12 mouse cellular contexts compared by ENCODE assay signal in the genomic region with DNA sequence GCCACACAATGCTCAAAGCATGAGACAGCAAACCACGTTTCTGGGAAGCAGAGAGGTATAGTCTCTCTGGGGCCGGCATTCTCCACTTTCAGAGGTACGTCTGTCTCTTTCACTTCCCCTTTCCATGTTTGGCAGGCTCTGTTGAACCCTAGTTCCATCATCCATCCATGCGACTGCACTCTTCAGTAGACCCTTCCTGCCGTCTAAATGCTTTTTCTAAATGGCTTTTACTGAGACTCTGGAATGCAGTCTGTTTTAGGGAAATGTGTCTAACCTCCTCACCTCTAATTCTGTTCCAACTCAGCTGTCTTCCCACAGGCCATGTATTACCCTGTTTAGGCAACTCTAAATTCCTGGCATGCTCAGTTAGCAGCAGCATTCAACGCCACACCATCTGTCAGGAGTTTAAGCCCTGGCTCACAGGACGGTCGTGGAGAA.
A peak's percentile ranks its signal among the peaks of the same experiment; 100 is the strongest.
DNase-seq lines count a peak whose midpoint lies in the region; ATAC-seq lines count a peak whose summit lies in the region.
"Had no signal": no experiment of that assay in that cellular context is flagged by ENCODE, and none has a peak within 500 bp of the region (broad histone marks: within the 10 kb centered on the region; RNA-seq: fewer than 3 reads in every experiment).

No protein-coding gene starts in this region.

- no peaks in the 10 kb centered on the region for H3K27me3 ChIP-seq in forebrain, embryonic 14.5 days (replicated peaks; ENCODE audit: control insufficient read depth, insufficient read depth, low read length)
- no peaks in the 10 kb centered on the region for H3K27me3 ChIP-seq in forebrain, embryonic 11.5 days (ENCODE audit: control insufficient read depth, insufficient read depth, low read length)
- H3K27me3 ChIP-seq in splenic B cell, adult 2 months (ENCODE audit: control insufficient read depth, insufficient read depth, low read length, poor library complexity, severe bottlenecking): no peaks in the 10 kb centered on the region
- H3K27me3 ChIP-seq: liver, embryonic 15.5 days had no signal

- WGBS in forebrain, embryonic 14.5 days: 64% methylated on average over 8 of the region's 8 CpGs
- 72% methylated on average over 8 of the region's 8 CpGs for WGBS in forebrain, embryonic 11.5 days

- ATAC-seq in forebrain, embryonic 14.5 days: peak; percentile 72; the same call in 1 of the 2 replicates
- no peak for ATAC-seq in forebrain, embryonic 11.5 days (replicated peaks; ENCODE audit: low FRiP score)
- peak; percentile 96 for ATAC-seq in granulocyte monocyte progenitor cell, adult 5-6 weeks (replicated peaks; ENCODE audit: poor library complexity, severe bottlenecking)

- no peaks in the 10 kb centered on the region for H3K4me1 ChIP-seq in forebrain, embryonic 14.5 days (ENCODE audit: control insufficient read depth, insufficient read depth, low read length)
- H3K4me1 ChIP-seq in forebrain, embryonic 11.5 days (replicated peaks; ENCODE audit: control insufficient read depth, insufficient read depth, low read length): no peaks in the 10 kb centered on the region
- H3K4me1 ChIP-seq: liver, embryonic 15.5 days had no signal

- H3K4me2 ChIP-seq in forebrain, embryonic 14.5 days (ENCODE audit: low read length): no peak overlapping the region
- H3K4me2 ChIP-seq in forebrain, embryonic 11.5 days (ENCODE audit: low read depth, low read length, severe bottlenecking): no peak overlapping the region
- H3K4me2 ChIP-seq: liver, embryonic 15.5 days had no signal

- H3K9ac ChIP-seq in forebrain, embryonic 14.5 days (ENCODE audit: low read length): no peak overlapping the region
- H3K9ac ChIP-seq in forebrain, embryonic 11.5 days (ENCODE audit: low read length): no peak overlapping the region
- H3K9ac ChIP-seq: liver, embryonic 15.5 days had no signal

- H3K27ac ChIP-seq in forebrain, embryonic 14.5 days (ENCODE audit: low read depth, low read length): no peak overlapping the region
- H3K27ac ChIP-seq in forebrain, embryonic 11.5 days (ENCODE audit: low read depth, low read length): no peak overlapping the region
- H3K27ac ChIP-seq: layer of hippocampus, adult 2 months; liver, embryonic 15.5 days had no signal

- H3K36me3 ChIP-seq in forebrain, embryonic 14.5 days (ENCODE audit: control insufficient read depth, insufficient read depth, low read length): no peaks in the 10 kb centered on the region
- H3K36me3 ChIP-seq in forebrain, embryonic 11.5 days (ENCODE audit: control insufficient read depth, insufficient read depth, low read length): no peaks in the 10 kb centered on the region
- no peaks in the 10 kb centered on the region for H3K36me3 ChIP-seq in splenic B cell, adult 2 months (ENCODE audit: control insufficient read depth, insufficient read depth, low read length, poor library complexity, severe bottlenecking)
- H3K36me3 ChIP-seq: liver, embryonic 15.5 days had no signal

- DNase-seq in forebrain, embryonic 14.5 days (ENCODE audit: low spot score): peak; percentile 56
- DNase-seq in forebrain, embryonic 11.5 days (ENCODE audit: low spot score): no peak
- peak; percentile 17 for DNase-seq in lung, postnatal 10 days
- no peak for DNase-seq in lung, postnatal 14 days
- DNase-seq in splenic B cell, adult 2 months (ENCODE audit: low read depth, low spot score): peak; percentile 59
- DNase-seq in right cerebral cortex, adult 18-20 months: no peak
- DNase-seq in testis, postnatal 10 days (ENCODE audit: low spot score): no peak
- DNase-seq: cerebellum, adult 9-10 months; thymus, postnatal 4 days had no signal

- H3K9me3 ChIP-seq in forebrain, embryonic 14.5 days (replicated peaks; ENCODE audit: control insufficient read depth, low read length): no peaks in the 10 kb centered on the region
- no peaks in the 10 kb centered on the region for H3K9me3 ChIP-seq in forebrain, embryonic 11.5 days (ENCODE audit: control insufficient read depth, low read length)
- H3K9me3 ChIP-seq: liver, embryonic 15.5 days had no signal

- no peak overlapping the region for H3K4me3 ChIP-seq in forebrain, embryonic 14.5 days (ENCODE audit: low read depth, low read length)
- no peak overlapping the region for H3K4me3 ChIP-seq in forebrain, embryonic 11.5 days (ENCODE audit: low read depth, low read length)
- H3K4me3 ChIP-seq: layer of hippocampus, adult 2 months; liver, embryonic 15.5 days had no signal

Comparison
In these comparisons a context has a peak if more than half of its experiments do, and no peak if none do; other contexts are left out.
1. DNase-seq: peak in forebrain, embryonic 14.5 days (single experiment), lung, postnatal 10 days (single experiment) and splenic B cell, adult 2 months (single experiment); none in forebrain, embryonic 11.5 days (single experiment), lung, postnatal 14 days (single experiment), right cerebral cortex, adult 18-20 months (single experiment) and testis, postnatal 10 days (single experiment).